Mouse (Mus musculus) small intestine, adult 2 months (tissue): Measurements from ENCODE around the gene Onecut1. TPM values are rescaled to one million over a fixed set of nuclear protein-coding genes. Genes with fewer than 3 reads are reported as not detected.

Source experiments
- H3K27ac ChIP-seq: fragments of 200-500 bp; 2 replicates; pipeline ENCODE4 v1.5.1; 2012; ENCODE audit warnings: low read depth, low read length, control low read depth, inconsistent platforms; ENCODE audit not compliant: insufficient read depth
- H3K27me3 ChIP-seq: fragments of 200-500 bp; 2 replicates; pipeline ENCODE4 v1.6.1; 2012; ENCODE audit warnings: mild to moderate bottlenecking, moderate library complexity, low read length, inconsistent platforms; ENCODE audit not compliant: control insufficient read depth, insufficient read depth
- H3K36me3 ChIP-seq: fragments of 200-500 bp; 2 replicates; pipeline ENCODE4 v1.6.1; 2012; ENCODE audit warnings: mild to moderate bottlenecking, low read length, control low read depth, inconsistent platforms; ENCODE audit not compliant: control insufficient read depth, insufficient read depth
- H3K4me1 ChIP-seq: fragments of 200-500 bp; 2 replicates; pipeline ENCODE4 v1.6.1; 2012; ENCODE audit warnings: low read length, inconsistent platforms, mixed read lengths; ENCODE audit not compliant: control insufficient read depth, insufficient read depth, insufficient read length
- H3K4me3 ChIP-seq: fragments of 200-500 bp; 2 replicates; pipeline ENCODE4 v1.5.1; 2012; ENCODE audit warnings: low read depth, mild to moderate bottlenecking, control low read depth, inconsistent platforms, low read length, moderate library complexity
- CTCF ChIP-seq: fragments of 200-500 bp; IDR thresholded peaks from 2 replicates; pipeline ENCODE4 v1.5.1; 2012; ENCODE audit warnings: low read depth, mild to moderate bottlenecking, control low read depth, inconsistent platforms, low read length, moderate library complexity, mixed read lengths; ENCODE audit not compliant: insufficient replicate concordance, insufficient read length; ENCODE audit errors: extremely low read depth
- POLR2A ChIP-seq: fragments of 200-500 bp; IDR thresholded peaks from 2 replicates; pipeline ENCODE4 v1.6.1; 2012; ENCODE audit warnings: low read depth, mild to moderate bottlenecking, control low read depth, inconsistent platforms, low read length, moderate library complexity
- WGBS: fragments of 180-500 bp; shearing (Covaris S2); methylation state at CpG from one replicate; pipeline ENCODE4 v1.1.7; 2018; 5-methylcytosine and 5-hydroxymethylcytosine counted together
- polyA plus RNA-seq: library from polyadenylated mRNA; depleted of rRNA; stranded (reverse); fragments of >200 nt; gene quantifications from 2 replicates; pipeline ENCODE4 v1.2.3, GENCODE M21; 2012; rRNA removed

The Onecut1 gene
- polyA plus RNA-seq, 1 experiment, result not detected

- Histone ChIP-seq H3K36me3 (no peaks in the 10 kb centered on the region), H3K27ac (no peak overlapping the region), H3K4me1 (no peaks in the 10 kb centered on the region), H3K27me3 (no peaks in the 10 kb centered on the region), H3K4me3 (no peak overlapping the region)
- 84% methylated on average over 10 of the region's 10 CpGs for WGBS
- TF ChIP-seq CTCF, result no peak
- no peak for TF ChIP-seq POLR2A
These were observed 63.6 kb downstream of the Onecut1 start for GRCm38 (mm10) chr9:74925220-74925769.

GRCm38 (mm10) chr9:74929981-74930423, 68.3 kb downstream of the Onecut1 start:
- TF ChIP-seq POLR2A (no peak), CTCF (no peak)
- no peak overlapping the region for H3K27ac ChIP-seq
- no peak overlapping the region for H3K4me3 ChIP-seq
- no peaks in the 10 kb centered on the region for H3K4me1 ChIP-seq
- no peaks in the 10 kb centered on the region for H3K36me3 ChIP-seq
- WGBS, result 72% methylated on average over 4 of the region's 4 CpGs
- no peaks in the 10 kb centered on the region for H3K27me3 ChIP-seq

GRCm38 (mm10) chr9:74930653-74931052, 68.9 kb downstream of the Onecut1 start:
- 91% methylated on average over 5 of the region's 5 CpGs for WGBS
- no peak overlapping the region for H3K4me3 ChIP-seq
- H3K27me3 ChIP-seq, result no peaks in the 10 kb centered on the region
- TF ChIP-seq CTCF (no peak), POLR2A (no peak)
- H3K27ac ChIP-seq, result no peak overlapping the region
- H3K4me1 ChIP-seq, result no peaks in the 10 kb centered on the region
- H3K36me3 ChIP-seq, result no peaks in the 10 kb centered on the region

GRCm38 (mm10) chr9:74935289-74935688, 73.6 kb downstream of the Onecut1 start:
- Histone ChIP-seq H3K4me3 (no peak overlapping the region), H3K27me3 (no peaks in the 10 kb centered on the region), H3K4me1 (peaks cover 3% of the 10 kb centered on the region; the same call in 1 of the 2 replicates), H3K27ac (peak overlapping the region; percentile 65; the same call in 1 of the 2 replicates), H3K36me3 (no peaks in the 10 kb centered on the region)
- 61% methylated on average over 3 of the region's 3 CpGs for WGBS
- TF ChIP-seq POLR2A (no peak), CTCF (no peak)

- WGBS, result 87% methylated on average over 3 of the region's 3 CpGs
- no peak overlapping the region for H3K27ac ChIP-seq
- TF ChIP-seq POLR2A, result no peak
- no peak for TF ChIP-seq CTCF
- H3K4me1 ChIP-seq, result peaks cover 3% of the 10 kb centered on the region; the same call in 1 of the 2 replicates
- no peak overlapping the region for H3K4me3 ChIP-seq
- H3K36me3 ChIP-seq, result no peaks in the 10 kb centered on the region
- H3K27me3 ChIP-seq, result no peaks in the 10 kb centered on the region
These were observed 76.0 kb downstream of the Onecut1 start for GRCm38 (mm10) chr9:74937761-74938160.

- Histone ChIP-seq H3K27ac (no peak overlapping the region), H3K4me1 (peaks cover 3% of the 10 kb centered on the region; the same call in 1 of the 2 replicates), H3K27me3 (no peaks in the 10 kb centered on the region), H3K36me3 (no peaks in the 10 kb centered on the region), H3K4me3 (no peak overlapping the region)
- TF ChIP-seq POLR2A, result no peak
- TF ChIP-seq CTCF, result no peak
- 26% methylated on average over 12 of the region's 12 CpGs for WGBS
These were observed 77.2 kb downstream of the Onecut1 start for GRCm38 (mm10) chr9:74938670-74939534.

Other genes starting within 250 kb of the Onecut1 start
- 1.0 and 2.9 TPM in 2 replicates for gene Fam214a, start 91.0 kb downstream of the Onecut1 start, polyA plus RNA-seq
- gene Arpp19, start 175.7 kb downstream of the Onecut1 start, polyA plus RNA-seq, result 1.7 and 4.4 TPM in 2 replicates
- gene Myo5a, start 209.1 kb downstream of the Onecut1 start, polyA plus RNA-seq, result 0.96 and 1.3 TPM in 2 replicates